Mouse (Mus musculus) thymus, adult 2 months (tissue): ENCODE measurements around the gene Pknox2.

Source experiments
- CTCF ChIP-seq: fragments of 200-500 bp; IDR thresholded peaks from 2 replicates; pipeline ENCODE4 v1.5.1; 2012; ENCODE audit warnings: mild to moderate bottlenecking, control low read depth, low read length, moderate library complexity, borderline replicate concordance; ENCODE audit not compliant: control insufficient read depth, poor library complexity, insufficient read depth; ENCODE audit errors: extremely low read depth
- POLR2A ChIP-seq: fragments of 200-500 bp; IDR thresholded peaks from 2 replicates; pipeline ENCODE4 v1.6.1; 2012; ENCODE audit warnings: mild to moderate bottlenecking, low read length, control low read depth, moderate library complexity; ENCODE audit not compliant: control insufficient read depth, poor library complexity, insufficient read depth; ENCODE audit errors: extremely low read depth

DNA sequence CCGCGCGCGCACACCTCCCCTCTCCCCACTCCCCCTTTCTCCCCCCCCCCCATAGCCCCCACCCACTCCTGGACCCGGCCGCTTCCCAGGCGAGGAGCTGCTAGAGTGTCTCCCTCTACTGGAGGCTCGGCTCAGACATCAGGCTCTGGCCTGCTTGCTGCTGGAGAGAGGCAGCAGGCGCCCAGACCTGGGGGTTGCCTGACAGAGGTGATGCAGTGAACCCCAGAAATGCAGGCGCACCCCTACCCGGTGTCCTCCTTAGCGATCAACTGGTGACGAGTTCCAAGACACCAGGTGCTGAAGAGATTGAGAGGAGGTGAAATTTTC, at the start of gene Pknox2:
- TF ChIP-seq CTCF (0 out of 2 replicates have a peak, but pooled peaks have one; percentile 46), POLR2A (no peak)
